Mouse (Mus musculus): ENCODE results near the gene Krtap9-1. TPM values are rescaled to one million over a fixed set of nuclear protein-coding genes. Genes with fewer than 3 reads are reported as not detected.
"Not testable (repeated sequence)": the region's sequence is repeated elsewhere in the genome, so short reads cannot be mapped to it uniquely, and the experiment has no call there.

Gene Krtap9-1
- not detected for polyA plus RNA-seq (2021)

DNA sequence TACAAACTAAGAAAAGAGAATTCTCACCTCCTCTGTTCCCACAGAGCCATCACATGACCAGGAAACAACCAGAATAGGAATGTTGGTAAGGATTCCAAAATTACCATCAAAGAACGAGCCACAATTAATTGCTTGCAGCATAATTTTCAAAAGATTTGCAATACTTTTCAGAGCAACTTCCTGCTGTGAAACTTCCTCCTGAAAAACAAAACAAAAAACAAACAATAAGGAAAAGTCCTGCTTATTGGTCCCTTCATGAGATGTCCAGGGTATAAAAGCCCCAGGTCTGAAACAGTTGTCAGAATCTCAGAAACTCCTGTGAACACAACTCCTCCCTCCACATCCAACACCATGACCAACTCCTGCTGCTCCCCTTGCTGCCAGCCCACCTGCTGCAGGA is at the start of gene Krtap9-1:
Gene Krtap9-1, plus strand, starts transcription at position 301 of the 400 bp plus-strand sequence.
- CTCF ChIA-PET; ATAC-seq; in situ Hi-C loops (cut with MboI; ENCODE audit: low pct_unique_long_range_greater_than_20kb); DNase-seq (ENCODE audit: low read depth, low spot score); POLR2A ChIA-PET: not testable (repeated sequence)
- peaks cover 17% of the 10 kb centered on the region for H3K27me3 ChIP-seq

DNA sequence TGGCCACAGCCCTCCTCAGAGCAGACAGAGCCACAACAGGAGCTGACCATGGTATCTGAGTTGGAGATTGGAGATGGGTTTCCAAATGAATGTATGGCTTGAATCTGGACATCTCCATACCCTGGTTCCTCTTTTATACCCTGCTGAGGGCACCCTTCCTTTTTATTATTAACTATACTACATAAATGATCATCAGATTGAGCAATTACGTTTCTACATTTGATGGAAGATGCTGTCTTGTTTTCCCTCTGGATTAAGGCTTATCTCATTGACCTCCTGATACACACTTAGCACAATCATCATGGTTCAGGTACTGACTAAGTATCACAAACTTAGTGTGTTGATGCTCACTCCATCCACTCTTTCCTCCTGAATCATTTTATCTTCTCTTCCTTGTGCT is 35.2 kb upstream of the Krtap9-1 start, which contains the start of gene 2300003K06Rik:
Gene 2300003K06Rik, minus strand, starts transcription at position 101 of the 400 bp plus-strand sequence.
- ATAC-seq, result no peak
- in situ Hi-C loops (cut with MboI; ENCODE audit: low pct_unique_long_range_greater_than_20kb), result loop anchor here (10.0 kb wide), 1 partner anchor 63 kb away; the partner anchor contains the start of gene Gm11595
- ChIA-PET CTCF (no interaction called here), POLR2A (no interaction called here)
- no peak for DNase-seq (ENCODE audit: low read depth, low spot score)
- H3K27me3 ChIP-seq, result no peaks in the 10 kb centered on the region
- TF ChIP-seq CTCF (IDR thresholded peaks at IDR 0.05), result no peak

DNA sequence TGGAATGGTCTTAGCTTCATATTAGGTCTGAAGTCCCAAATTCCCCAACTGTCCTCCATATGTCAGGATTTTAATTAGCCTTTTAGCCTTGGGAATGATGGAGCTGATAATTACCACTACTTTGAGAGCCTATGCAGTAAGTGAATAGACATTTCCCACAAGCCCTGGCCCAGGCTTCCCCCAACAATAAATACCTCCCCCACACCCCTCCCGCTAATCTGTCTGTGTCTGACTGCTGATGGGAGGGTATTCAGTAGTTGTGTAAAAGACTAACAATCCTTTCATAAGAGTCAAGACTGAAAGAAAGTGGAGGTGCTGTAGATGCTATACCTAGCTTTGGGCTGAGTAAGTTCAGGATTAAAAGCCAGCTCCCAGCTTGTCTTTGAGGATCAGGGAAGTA is 31.0 kb upstream of the Krtap9-1 start:
- DNase-seq (ENCODE audit: low read depth, low spot score), result no peak
- no peak for ATAC-seq
- ChIA-PET POLR2A (no interaction called here), CTCF (no interaction called here)
- no peak for TF ChIP-seq CTCF (IDR thresholded peaks at IDR 0.05)
- peaks cover 3% of the 10 kb centered on the region for H3K27me3 ChIP-seq
- in situ Hi-C loops (cut with MboI; ENCODE audit: low pct_unique_long_range_greater_than_20kb), result no loop called here

DNA sequence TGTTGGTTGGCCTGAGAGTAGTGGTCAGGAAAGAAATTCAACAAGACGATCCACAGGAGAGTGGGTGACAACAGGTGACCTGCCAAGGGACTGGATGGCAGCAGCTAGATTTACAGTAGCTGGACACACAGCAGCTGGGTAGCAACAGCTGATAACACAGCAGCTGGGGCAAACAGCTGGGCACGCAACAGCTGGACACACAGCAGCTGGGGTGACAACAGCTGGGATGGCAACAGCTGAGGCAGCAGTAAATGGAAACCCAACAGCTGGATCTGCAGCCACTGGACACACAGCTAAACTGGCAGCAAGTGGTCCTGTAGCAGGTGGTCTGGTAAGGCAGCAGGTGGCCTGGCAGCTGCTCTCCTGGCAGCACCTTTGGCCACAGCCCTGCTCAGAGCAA is 26.4 kb upstream of the Krtap9-1 start:
- in situ Hi-C loops (cut with MboI; ENCODE audit: low pct_unique_long_range_greater_than_20kb), result no loop called here
- POLR2A ChIA-PET, result no interaction called here

DNA sequence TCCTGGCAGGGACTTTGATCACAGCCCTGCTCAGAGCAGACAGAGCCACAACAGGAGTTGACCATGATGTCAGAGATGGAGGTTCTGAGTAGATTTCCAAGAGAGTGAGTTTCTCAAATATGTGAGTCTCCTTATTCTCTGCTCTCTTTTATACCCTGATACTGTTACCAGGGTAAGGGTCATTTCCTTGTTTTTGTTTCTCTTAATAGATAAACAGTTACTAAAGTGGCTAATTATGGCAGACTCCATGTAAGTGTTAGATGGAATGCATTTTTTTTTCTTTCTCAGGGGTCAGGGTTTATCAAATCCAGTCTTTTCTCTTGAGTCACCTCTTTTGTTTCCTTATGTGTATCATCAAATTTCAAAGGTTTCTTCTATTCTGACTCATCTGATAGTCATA is 21.7 kb upstream of the Krtap9-1 start, which contains the start of gene Krtap4-16:
Gene Krtap4-16, minus strand, starts transcription at position 101 of the 400 bp plus-strand sequence.
- no peak for DNase-seq (ENCODE audit: low read depth, low spot score)
- no peaks in the 10 kb centered on the region for H3K27me3 ChIP-seq
- no peak for TF ChIP-seq CTCF (IDR thresholded peaks at IDR 0.05)
- no peak for ATAC-seq
- POLR2A ChIA-PET, result no interaction called here
- CTCF ChIA-PET, result no interaction called here
- in situ Hi-C loops (cut with MboI; ENCODE audit: low pct_unique_long_range_greater_than_20kb), result no loop called here

More for the DNA sequence above, 26.4 kb upstream of the Krtap9-1 start:
- H3K27me3 ChIP-seq, result peaks cover 3% of the 10 kb centered on the region
- no peak for ATAC-seq
- no peak for TF ChIP-seq CTCF (IDR thresholded peaks at IDR 0.05)
- DNase-seq (ENCODE audit: low read depth, low spot score), result no peak
- CTCF ChIA-PET, result no interaction called here

DNA sequence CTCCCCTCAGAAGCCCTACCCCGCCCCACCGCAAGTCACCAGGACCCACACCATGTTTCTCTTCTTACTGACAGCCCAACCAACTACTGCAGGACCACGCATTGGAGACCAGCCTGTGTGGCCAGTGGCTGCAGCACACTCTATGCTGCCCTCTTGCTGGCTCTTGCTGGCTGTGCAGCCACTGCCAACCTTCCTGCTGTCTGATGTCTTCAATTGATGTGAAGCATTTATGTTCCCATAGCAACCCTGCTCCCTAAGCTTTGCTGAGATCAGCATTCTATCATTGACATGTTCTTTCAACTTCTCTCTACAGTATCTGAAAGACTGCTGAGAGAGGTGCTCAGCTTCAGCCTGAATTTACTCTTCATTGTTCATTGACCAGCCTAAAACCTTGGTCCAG is 19.1 kb upstream of the Krtap9-1 start:
- CTCF ChIA-PET, result no interaction called here
- POLR2A ChIA-PET, result no interaction called here
- DNase-seq (ENCODE audit: low read depth, low spot score), result no peak
- no peaks in the 10 kb centered on the region for H3K27me3 ChIP-seq
- peak; percentile 64 for TF ChIP-seq CTCF (IDR thresholded peaks at IDR 0.05)
- ATAC-seq, result no peak
- in situ Hi-C loops (cut with MboI; ENCODE audit: low pct_unique_long_range_greater_than_20kb), result no loop called here

DNA sequence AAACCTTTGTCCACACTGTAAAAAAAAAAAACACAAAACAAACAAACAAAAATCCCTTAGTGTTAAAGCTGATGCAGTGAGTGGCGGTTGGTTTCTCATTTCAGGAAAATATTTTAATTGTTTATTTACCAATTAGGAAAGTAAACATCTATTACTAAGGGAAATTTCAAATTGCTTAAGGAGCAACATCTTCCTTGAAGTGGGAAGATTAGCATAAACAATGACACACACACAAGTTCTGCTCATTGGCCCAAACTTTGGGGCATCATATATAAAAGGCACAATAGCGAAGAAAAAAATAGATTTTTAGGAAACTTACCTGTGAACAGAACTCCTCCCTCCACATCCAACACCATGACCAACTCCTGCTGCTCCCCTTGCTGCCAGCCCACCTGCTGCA is 15.6 kb upstream of the Krtap9-1 start, which contains the start of gene Gm11568:
Gene Gm11568, plus strand, starts transcription at position 301 of the 400 bp plus-strand sequence.
- no peak for DNase-seq (ENCODE audit: low read depth, low spot score)
- no peaks in the 10 kb centered on the region for H3K27me3 ChIP-seq
- CTCF ChIA-PET, result no interaction called here
- in situ Hi-C loops (cut with MboI; ENCODE audit: low pct_unique_long_range_greater_than_20kb), result no loop called here
- no peak for ATAC-seq
- TF ChIP-seq CTCF (IDR thresholded peaks at IDR 0.05), result no peak
- POLR2A ChIA-PET, result no interaction called here

DNA sequence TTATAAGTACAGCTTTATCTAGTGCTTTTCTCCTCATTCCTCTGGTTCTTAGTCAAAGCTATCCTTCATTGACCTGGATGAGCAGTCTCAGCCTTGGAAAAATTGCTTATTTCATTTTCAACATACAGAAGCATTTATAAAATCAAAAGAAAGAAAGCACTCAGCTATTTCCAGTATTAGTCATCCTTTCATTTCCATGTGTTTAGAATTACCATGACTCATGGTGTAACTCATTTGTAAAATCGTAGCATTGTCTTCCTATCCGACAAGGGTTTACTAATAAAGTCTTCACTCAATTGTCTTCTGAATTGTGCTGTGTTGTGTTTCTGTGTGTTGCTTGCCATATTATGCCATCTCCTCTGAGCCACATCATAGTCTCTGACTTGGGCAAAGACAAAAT is 14.4 kb upstream of the Krtap9-1 start:
- no peak for TF ChIP-seq CTCF (IDR thresholded peaks at IDR 0.05)
- in situ Hi-C loops (cut with MboI; ENCODE audit: low pct_unique_long_range_greater_than_20kb), result no loop called here
- ChIA-PET CTCF (interaction anchor here (1.4 kb wide), 1 partner anchor 439 kb away, joined by 4 read pairs; no protein-coding TSS in a partner anchor), POLR2A (interaction anchor here (1.1 kb wide), 1 partner anchor 10 kb away, joined by 3 read pairs; no protein-coding TSS in a partner anchor)
- DNase-seq (ENCODE audit: low read depth, low spot score), result peak; percentile 13
- no peaks in the 10 kb centered on the region for H3K27me3 ChIP-seq
- ATAC-seq, result no peak

DNA sequence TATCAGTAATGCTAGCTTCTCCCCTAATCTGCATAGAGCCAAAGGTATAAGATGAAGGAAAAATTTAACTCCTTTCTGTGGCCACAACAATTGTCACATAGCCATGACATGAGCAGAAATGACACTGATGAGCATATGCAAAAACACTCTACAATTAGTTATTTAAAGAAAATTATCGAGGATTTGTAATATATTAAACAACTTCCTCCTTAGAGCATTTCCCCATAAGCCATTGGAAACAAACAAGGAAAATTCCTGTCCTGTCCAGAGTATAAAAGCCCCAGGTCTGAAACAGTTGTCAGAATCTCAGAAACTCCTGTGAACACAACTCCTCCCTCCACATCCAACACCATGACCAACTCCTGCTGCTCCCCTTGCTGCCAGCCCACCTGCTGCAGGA is 9.0 kb upstream of the Krtap9-1 start, which contains the start of gene Gm11559:
Gene Gm11559, plus strand, starts transcription at position 301 of the 400 bp plus-strand sequence.
- H3K27me3 ChIP-seq; CTCF ChIA-PET; in situ Hi-C loops (cut with MboI; ENCODE audit: low pct_unique_long_range_greater_than_20kb); POLR2A ChIA-PET; ATAC-seq; DNase-seq (ENCODE audit: low read depth, low spot score): not testable (repeated sequence)

DNA sequence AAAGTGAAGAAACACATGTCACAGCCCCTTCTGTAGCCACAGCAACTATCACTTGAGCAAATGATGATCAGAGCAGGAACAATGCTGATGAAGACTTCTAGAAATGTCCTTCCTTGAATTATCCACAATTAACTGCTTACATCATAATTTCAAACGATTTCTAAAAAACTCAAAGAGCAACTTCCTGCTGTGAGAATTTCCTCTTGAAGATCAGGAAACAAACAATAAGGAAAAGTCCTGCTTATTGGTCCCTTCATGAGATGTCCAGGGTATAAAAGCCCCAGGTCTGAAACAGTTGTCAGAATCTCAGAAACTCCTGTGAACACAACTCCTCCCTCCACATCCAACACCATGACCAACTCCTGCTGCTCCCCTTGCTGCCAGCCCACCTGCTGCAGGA is 5.7 kb downstream of the Krtap9-1 start, which contains the start of gene Gm11567:
Gene Gm11567, plus strand, starts transcription at position 301 of the 400 bp plus-strand sequence.
- DNase-seq (ENCODE audit: low read depth, low spot score); in situ Hi-C loops (cut with MboI; ENCODE audit: low pct_unique_long_range_greater_than_20kb); ATAC-seq; CTCF ChIA-PET; POLR2A ChIA-PET: not testable (repeated sequence)
- H3K27me3 ChIP-seq, result peaks cover 20% of the 10 kb centered on the region

DNA sequence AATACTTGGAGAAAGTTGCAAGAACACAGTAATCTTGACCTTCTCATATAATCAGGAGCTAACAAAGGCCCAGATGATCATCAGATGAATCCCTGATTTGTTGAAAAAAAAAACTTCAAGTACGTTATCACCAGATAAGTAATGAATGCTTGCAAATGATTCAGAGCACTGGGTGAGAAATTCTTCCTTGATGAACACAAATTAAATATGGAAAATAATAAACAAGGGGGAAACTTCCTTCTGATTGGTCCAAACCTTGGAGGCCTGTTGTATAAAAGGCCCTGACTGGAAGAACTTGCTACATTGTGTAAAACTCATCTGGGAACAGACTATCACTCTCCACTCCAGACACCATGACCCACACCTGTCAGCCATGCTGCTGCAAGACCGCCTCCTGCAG is 34.4 kb downstream of the Krtap9-1 start, which contains the start of gene Krtap31-1:
Gene Krtap31-1, plus strand, starts transcription at position 301 of the 400 bp plus-strand sequence.
- TF ChIP-seq CTCF (IDR thresholded peaks at IDR 0.05), result no peak
- POLR2A ChIA-PET, result no interaction called here

DNA sequence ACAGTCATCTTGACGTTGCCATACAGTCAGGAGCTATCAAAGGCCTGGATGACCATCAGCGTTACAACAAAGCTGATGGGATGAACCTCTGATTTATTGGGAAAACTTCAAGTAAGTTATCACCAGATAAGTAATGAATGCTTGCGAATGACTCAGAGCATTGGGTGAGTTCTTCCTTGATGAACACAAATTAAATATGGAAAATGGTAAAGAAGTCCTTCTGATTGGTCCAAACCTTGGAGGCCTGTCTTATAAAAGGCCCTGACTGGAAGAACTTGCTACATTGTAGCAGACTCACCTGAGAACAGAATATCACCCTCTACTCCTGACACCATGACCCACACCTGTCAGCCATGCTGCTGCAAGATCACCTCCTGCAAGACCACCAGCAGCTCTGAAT is 41.3 kb downstream of the Krtap9-1 start, which contains the start of gene Gm11565:
Gene Gm11565, plus strand, starts transcription at position 301 of the 400 bp plus-strand sequence.
- DNase-seq (ENCODE audit: low read depth, low spot score) (no peak), ATAC-seq (no peak)
- POLR2A ChIA-PET, result no interaction called here
- CTCF ChIA-PET, result no interaction called here
- peaks cover 42% of the 10 kb centered on the region for H3K27me3 ChIP-seq
- in situ Hi-C loops (cut with MboI; ENCODE audit: low pct_unique_long_range_greater_than_20kb), result no loop called here
- no peak for TF ChIP-seq CTCF (IDR thresholded peaks at IDR 0.05)

More for the DNA sequence above, 34.4 kb downstream of the Krtap9-1 start, which contains the start of gene Krtap31-1:
- ATAC-seq, result no peak
- peaks cover 4% of the 10 kb centered on the region for H3K27me3 ChIP-seq
- in situ Hi-C loops (cut with MboI; ENCODE audit: low pct_unique_long_range_greater_than_20kb), result no loop called here
- DNase-seq (ENCODE audit: low read depth, low spot score), result no peak
- CTCF ChIA-PET, result no interaction called here

Other genes starting within 250 kb of the Krtap9-1 start
- gene Krtap4-1, start 245.2 kb upstream of the Krtap9-1 start, polyA plus RNA-seq (2021), result not detected
- not detected for gene Krtap4-2, start 238.3 kb upstream of the Krtap9-1 start, polyA plus RNA-seq (2021)
- gene Krtap4-7, start 229.3 kb upstream of the Krtap9-1 start, polyA plus RNA-seq (2021), result not detected
- not detected for gene Gm11555, start 223.2 kb upstream of the Krtap9-1 start, polyA plus RNA-seq (2021)
- not detected for gene Gm11563, start 214.4 kb upstream of the Krtap9-1 start, polyA plus RNA-seq (2021)
- gene Krtap4-6, start 207.4 kb upstream of the Krtap9-1 start, polyA plus RNA-seq (2021), result not detected
- gene Gm14190, start 182.6 kb upstream of the Krtap9-1 start, polyA plus RNA-seq (2021), result not detected
- gene Gm14180, start 139.1 kb upstream of the Krtap9-1 start, polyA plus RNA-seq (2021), result not detected
- gene Gm11595, start 100.5 kb upstream of the Krtap9-1 start, polyA plus RNA-seq (2021), result not detected
- 0.06 TPM for gene Krtap4-8, start 92.7 kb upstream of the Krtap9-1 start, polyA plus RNA-seq (2021)
- gene Krtap4-9, start 88.2 kb upstream of the Krtap9-1 start, polyA plus RNA-seq (2021), result not detected
- not detected for gene Gm11596, start 79.9 kb upstream of the Krtap9-1 start, polyA plus RNA-seq (2021)
- not detected for gene Gm11569, start 74.5 kb upstream of the Krtap9-1 start, polyA plus RNA-seq (2021)
- gene Gm11554, start 68.9 kb upstream of the Krtap9-1 start, polyA plus RNA-seq (2021), result not detected
- not detected for gene Krtap4-13, start 63.5 kb upstream of the Krtap9-1 start, polyA plus RNA-seq (2021)
- not detected for gene Gm11564, start 57.7 kb upstream of the Krtap9-1 start, polyA plus RNA-seq (2021)
- not detected for gene 2300003K06Rik, start 35.3 kb upstream of the Krtap9-1 start, polyA plus RNA-seq (2021)
- gene Krtap4-16, start 21.8 kb upstream of the Krtap9-1 start, polyA plus RNA-seq (2021), result not detected
- not detected for gene Gm11568, start 15.5 kb upstream of the Krtap9-1 start, polyA plus RNA-seq (2021)
- gene Gm11559, start 8.9 kb upstream of the Krtap9-1 start, polyA plus RNA-seq (2021), result not detected
- not detected for gene Gm11567, start 5.8 kb downstream of the Krtap9-1 start, polyA plus RNA-seq (2021)
- gene Krtap31-1, start 34.5 kb downstream of the Krtap9-1 start, polyA plus RNA-seq (2021), result not detected
- not detected for gene Gm11565, start 41.4 kb downstream of the Krtap9-1 start, polyA plus RNA-seq (2021)
- not detected for gene Krtap31-2, start 62.9 kb downstream of the Krtap9-1 start, polyA plus RNA-seq (2021)
- not detected for gene Krtap9-5, start 75.1 kb downstream of the Krtap9-1 start, polyA plus RNA-seq (2021)
- not detected for gene Krtap29-1, start 105.7 kb downstream of the Krtap9-1 start, polyA plus RNA-seq (2021)
- gene Krtap16-1, start 113.2 kb downstream of the Krtap9-1 start, polyA plus RNA-seq (2021), result not detected
- gene Krtap17-1, start 120.6 kb downstream of the Krtap9-1 start, polyA plus RNA-seq (2021), result not detected
- gene Krt33a, start 142.8 kb downstream of the Krtap9-1 start, polyA plus RNA-seq (2021), result not detected
- 0.18 TPM for gene Krt33b, start 156.5 kb downstream of the Krtap9-1 start, polyA plus RNA-seq (2021)
- not detected for gene Krt34, start 168.2 kb downstream of the Krtap9-1 start, polyA plus RNA-seq (2021)
- gene Krt31, start 177.2 kb downstream of the Krtap9-1 start, polyA plus RNA-seq (2021), result not detected
- gene Krt32, start 214.8 kb downstream of the Krtap9-1 start, polyA plus RNA-seq (2021), result not detected
- not detected for gene Krt35, start 222.9 kb downstream of the Krtap9-1 start, polyA plus RNA-seq (2021)
- gene Krt36, start 232.2 kb downstream of the Krtap9-1 start, polyA plus RNA-seq (2021), result not detected
- not detected for gene Krt13, start 248.2 kb downstream of the Krtap9-1 start, polyA plus RNA-seq (2021)

Data from Patski (cell line).